ENCODE assay signal across 18 mouse cellular contexts in the genomic region with DNA sequence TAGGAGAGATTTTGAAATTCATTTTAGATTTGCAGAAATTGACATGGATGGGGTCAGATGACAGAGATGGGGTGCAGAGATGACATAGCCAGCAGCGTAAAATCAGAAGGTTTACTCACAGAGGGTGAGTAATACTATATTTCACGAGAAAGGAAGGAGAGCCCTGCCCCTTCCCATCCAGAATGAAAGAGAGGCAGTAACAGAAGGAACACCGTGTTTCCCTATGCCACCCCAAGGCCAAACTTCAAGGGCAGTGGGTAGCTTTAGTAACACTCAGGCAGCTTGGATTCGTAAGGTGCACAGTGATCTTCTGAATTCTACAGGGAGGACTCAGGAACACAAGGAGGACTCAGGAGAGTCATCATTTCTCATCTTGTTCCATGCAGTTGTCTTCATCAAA.
A peak's percentile ranks its signal among the peaks of the same experiment; 100 is the strongest.
DNase-seq lines count a peak whose midpoint lies in the region; ATAC-seq and TF ChIP-seq lines count a peak whose summit lies in the region.
"Had no signal": no experiment of that assay in that cellular context is flagged by ENCODE, and none has a peak within 500 bp of the region (broad histone marks: within the 10 kb centered on the region; RNA-seq: fewer than 3 reads in every experiment).

No protein-coding gene starts in this region.

- no peak for ATAC-seq in heart, embryonic 15.5 days (replicated peaks; ENCODE audit: insufficient number of reproducible peaks, insufficient read depth, low FRiP score, low read depth)
- ATAC-seq in embryonic facial prominence, embryonic 13.5 days (ENCODE audit: insufficient number of reproducible peaks, insufficient read depth, low FRiP score, low TSS enrichment, low read depth), result no peak
- no peak for ATAC-seq in limb, embryonic 14.5 days (ENCODE audit: low FRiP score, low read depth)
- ATAC-seq: inflammation-experienced regulatory T-cells, adult 6 months had no signal

- TF ChIP-seq CTCF in gastrocnemius, adult 2 months (IDR thresholded peaks at IDR 0.05), result no peak

- peak overlapping the region; percentile 79 for H3K27ac ChIP-seq in gastrocnemius, adult 2 months
- peak overlapping the region; percentile 81; the same call in 1 of the 2 replicates for H3K27ac ChIP-seq in heart, embryonic 15.5 days
- peak overlapping the region; percentile 72 for H3K27ac ChIP-seq in embryonic facial prominence, embryonic 13.5 days
- 0 out of 2 replicates have a peak overlapping the region, but pooled peaks have one; percentile 56 for H3K27ac ChIP-seq in limb, embryonic 14.5 days (replicated peaks; ENCODE audit: low read depth, low read length)
- H3K27ac ChIP-seq: hindbrain, embryonic 12.5 days; left cerebral cortex, adult 2 months; liver, embryonic 15.5 days; macrophage; midbrain, embryonic 10.5 days had no signal

- H3K9me3 ChIP-seq in heart, embryonic 15.5 days (replicated peaks), result no peaks in the 10 kb centered on the region
- H3K9me3 ChIP-seq in embryonic facial prominence, embryonic 13.5 days, result no peaks in the 10 kb centered on the region
- H3K9me3 ChIP-seq in limb, embryonic 14.5 days (ENCODE audit: control insufficient read depth, low read length), result no peaks in the 10 kb centered on the region
- H3K9me3 ChIP-seq: hindbrain, embryonic 12.5 days; limb, embryonic 12.5 days; liver, embryonic 15.5 days; midbrain, embryonic 10.5 days had no signal

- H3K27me3 ChIP-seq in heart, embryonic 15.5 days, result no peaks in the 10 kb centered on the region
- no peaks in the 10 kb centered on the region for H3K27me3 ChIP-seq in embryonic facial prominence, embryonic 13.5 days
- no peaks in the 10 kb centered on the region for H3K27me3 ChIP-seq in limb, embryonic 14.5 days (ENCODE audit: control insufficient read depth, insufficient read depth, low read length)
- H3K27me3 ChIP-seq: hindbrain, embryonic 12.5 days; limb, embryonic 12.5 days; liver, embryonic 15.5 days had no signal

- WGBS in heart, embryonic 15.5 days, result 73% methylated on average over 4 of the region's 4 CpGs
- WGBS in embryonic facial prominence, embryonic 13.5 days, result 66% methylated on average over 4 of the region's 4 CpGs
- 92% methylated on average over 4 of the region's 4 CpGs for WGBS in limb, embryonic 14.5 days

- H3K36me3 ChIP-seq in heart, embryonic 15.5 days, result no peaks in the 10 kb centered on the region
- H3K36me3 ChIP-seq in embryonic facial prominence, embryonic 13.5 days, result no peaks in the 10 kb centered on the region
- H3K36me3 ChIP-seq in limb, embryonic 14.5 days (ENCODE audit: control insufficient read depth, insufficient read depth, low read length), result no peaks in the 10 kb centered on the region
- H3K36me3 ChIP-seq: hindbrain, embryonic 12.5 days; limb, embryonic 12.5 days; liver, embryonic 15.5 days; midbrain, embryonic 10.5 days had no signal

- H3K4me1 ChIP-seq in heart, embryonic 15.5 days (replicated peaks), result peaks cover 59% of the 10 kb centered on the region
- H3K4me1 ChIP-seq in embryonic facial prominence, embryonic 13.5 days, result peaks cover 37% of the 10 kb centered on the region
- peaks cover 13% of the 10 kb centered on the region for H3K4me1 ChIP-seq in limb, embryonic 14.5 days (ENCODE audit: control insufficient read depth, insufficient read depth, low read length)
- H3K4me1 ChIP-seq: limb, embryonic 12.5 days; liver, embryonic 15.5 days; midbrain, embryonic 10.5 days had no signal

- intact Hi-C loops in gastrocnemius, adult 2 months (cut with DNase I), result no loop called here
- intact Hi-C loops in heart, postnatal 14 days (cut with DNase I), result no loop called here

- no peak overlapping the region for H3K4me2 ChIP-seq in heart, embryonic 15.5 days
- H3K4me2 ChIP-seq in embryonic facial prominence, embryonic 13.5 days, result no peak overlapping the region
- H3K4me2 ChIP-seq in limb, embryonic 14.5 days (replicated peaks; ENCODE audit: low read depth, low read length, severe bottlenecking), result no peak overlapping the region
- H3K4me2 ChIP-seq: hindbrain, embryonic 12.5 days; limb, embryonic 12.5 days; liver, embryonic 15.5 days had no signal

- TF ChIP-seq POLR2A in limb, embryonic 14.5 days (IDR thresholded peaks at IDR 0.05; ENCODE audit: borderline replicate concordance, extremely low read depth, insufficient read depth, insufficient read length), result no peak

- no peak overlapping the region for H3K4me3 ChIP-seq in gastrocnemius, adult 2 months
- no peak overlapping the region for H3K4me3 ChIP-seq in heart, embryonic 15.5 days
- H3K4me3 ChIP-seq in embryonic facial prominence, embryonic 13.5 days, result no peak overlapping the region
- no peak overlapping the region for H3K4me3 ChIP-seq in limb, embryonic 14.5 days (replicated peaks; ENCODE audit: low read length)
- H3K4me3 ChIP-seq: hindbrain, embryonic 12.5 days; left cerebral cortex, adult 2 months; limb, embryonic 12.5 days; liver, embryonic 15.5 days; midbrain, embryonic 10.5 days had no signal

- H3K9ac ChIP-seq in heart, embryonic 15.5 days, result no peak overlapping the region
- H3K9ac ChIP-seq in embryonic facial prominence, embryonic 13.5 days, result no peak overlapping the region
- H3K9ac ChIP-seq in limb, embryonic 14.5 days (ENCODE audit: low read depth, low read length, severe bottlenecking), result no peak overlapping the region
- H3K9ac ChIP-seq: hindbrain, embryonic 12.5 days; limb, embryonic 12.5 days; liver, embryonic 15.5 days had no signal

- no peak for DNase-seq in gastrocnemius, adult 2 months
- no peak for DNase-seq in gastrocnemius, adult 8-10 months (ENCODE audit: low spot score in 2 of 2)
- no peak for DNase-seq in heart, postnatal 14 days
- no peak for DNase-seq in limb, embryonic 14.5 days (ENCODE audit: low spot score)
- no peak for DNase-seq in gastrocnemius, postnatal 10 days
- DNase-seq in B cell, adult 2 months, result no peak
- DNase-seq: cerebellum, adult 11 months; right cerebral cortex, postnatal 14 days; spleen, adult 18-20 months had no signal
